Mouse (Mus musculus) thymus, postnatal 14 days (tissue): Measurements from ENCODE around the gene Rita1.
A peak's percentile ranks its signal among the peaks of the same experiment; 100 is the strongest.

ENCODE experiments used
- DNase-seq: peaks from one replicate; pipeline ENCODE4 v3.0.0; 2021

The Rita1 gene

GRCm38 (mm10) chr5:120627515-120628300 lies 15.3 kb upstream of the Rita1 start:
- no peak for DNase-seq

- DNase-seq, result peak; percentile 57
Measured at GRCm38 (mm10) chr5:120626399-120626798, 14.0 kb upstream of the Rita1 start.

- DNase-seq, result no peak
Measured at GRCm38 (mm10) chr5:120624427-120624826, 12.0 kb upstream of the Rita1 start.

- peak; percentile 51 for DNase-seq
Measured at GRCm38 (mm10) chr5:120622198-120622851, 9.9 kb upstream of the Rita1 start.

- DNase-seq, result peak; percentile 44
Measured at GRCm38 (mm10) chr5:120621846-120622197, 9.4 kb upstream of the Rita1 start.

- peak; percentile 94 for DNase-seq
Measured at GRCm38 (mm10) chr5:120621078-120621765, 8.8 kb upstream of the Rita1 start.

GRCm38 (mm10) chr5:120620375-120621077 lies 8.1 kb upstream of the Rita1 start:
- DNase-seq, result peak; percentile 95

- peak; percentile 89 for DNase-seq
Measured at GRCm38 (mm10) chr5:120619201-120619600, 6.8 kb upstream of the Rita1 start.

GRCm38 (mm10) chr5:120618778-120619177 lies 6.4 kb upstream of the Rita1 start:
- no peak for DNase-seq

GRCm38 (mm10) chr5:120615903-120616302 lies 3.5 kb upstream of the Rita1 start:
- DNase-seq, result peak; percentile 58

GRCm38 (mm10) chr5:120612822-120613604 lies 624 bp upstream of the Rita1 start:
- DNase-seq, result peak; percentile 100

- no peak for DNase-seq
Measured at GRCm38 (mm10) chr5:120611416-120611815, 973 bp downstream of the Rita1 start.

GRCm38 (mm10) chr5:120610906-120611305 lies 1.5 kb downstream of the Rita1 start:
- no peak for DNase-seq

- no peak for DNase-seq
Measured at GRCm38 (mm10) chr5:120609246-120609775, 3.1 kb downstream of the Rita1 start.

- no peak for DNase-seq
Measured at GRCm38 (mm10) chr5:120607335-120607734, 5.1 kb downstream of the Rita1 start.

- DNase-seq, result no peak
Measured at GRCm38 (mm10) chr5:120606590-120607200, 5.7 kb downstream of the Rita1 start.

GRCm38 (mm10) chr5:120605688-120606087 lies 6.7 kb downstream of the Rita1 start:
- DNase-seq, result peak; percentile 89

GRCm38 (mm10) chr5:120605241-120605661 lies 7.1 kb downstream of the Rita1 start:
- no peak for DNase-seq

GRCm38 (mm10) chr5:120604839-120605238 lies 7.5 kb downstream of the Rita1 start:
- DNase-seq, result peak; percentile 90

GRCm38 (mm10) chr5:120603515-120603914 lies 8.9 kb downstream of the Rita1 start:
- DNase-seq, result no peak

- no peak for DNase-seq
Measured at GRCm38 (mm10) chr5:120602210-120602609, 10.2 kb downstream of the Rita1 start.
